Mouse (Mus musculus) T-helper 2 cell (primary cell): ENCODE results near the gene Asah2.
"Not testable (repeated sequence)": the region's sequence is repeated elsewhere in the genome, so short reads cannot be mapped to it uniquely, and the experiment has no call there.

Experiments
- in situ Hi-C: fragments of 300-600 bp; cut with MboI, MseI; formaldehyde crosslinking; loops from one replicate; pipeline ENCODE4 v1.15.1; 2025; ENCODE audit warnings: high pct_unique_total_duplicates

Asah2 gene

GRCm38 (mm10) chr19:32102976-32103300 lies 5.1 kb downstream of the Asah2 start:
- in situ Hi-C loops = loop anchor here (10.0 kb wide), 1 partner anchor 352 kb away; no protein-coding TSS in a partner anchor

DNA sequence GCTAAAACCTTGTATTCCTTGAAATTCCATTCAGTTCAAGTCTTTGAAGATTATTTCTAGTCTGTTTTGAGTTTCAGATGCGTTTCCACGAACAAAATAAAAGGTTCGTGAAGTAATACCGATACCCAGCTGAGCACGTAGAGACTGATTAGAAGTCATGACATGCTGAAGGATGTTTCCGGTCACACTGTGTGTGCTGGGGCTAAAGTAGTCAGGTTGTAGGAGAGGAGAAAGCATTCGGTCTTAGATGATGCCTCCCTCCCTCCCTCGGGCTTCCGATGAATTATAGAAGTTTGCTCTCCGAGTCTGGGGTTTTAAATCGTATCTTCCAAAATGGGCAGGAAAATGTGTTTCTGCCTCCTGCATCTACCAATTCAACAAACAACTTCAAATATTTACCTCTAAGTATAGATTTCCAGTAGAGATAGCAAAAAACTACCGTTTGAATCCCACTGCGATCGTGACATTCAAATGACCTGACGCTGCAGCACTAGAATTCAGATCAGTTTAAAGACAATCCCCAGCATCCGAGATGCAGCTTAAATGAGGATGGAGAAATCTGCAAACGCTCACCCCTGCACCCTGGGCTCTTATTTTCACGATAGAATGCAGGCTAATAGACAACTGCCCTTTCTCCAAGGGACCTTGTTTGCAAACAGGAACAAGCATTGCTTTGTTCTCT lies 5.6 kb downstream of the Asah2 start:
- in situ Hi-C loops = loop anchor here (10.0 kb wide), 1 partner anchor 352 kb away; no protein-coding TSS in a partner anchor

GRCm38 (mm10) chr19:32098582-32098981 lies 9.4 kb downstream of the Asah2 start:
- in situ Hi-C loops = no loop called here

GRCm38 (mm10) chr19:32092358-32092757 lies 15.7 kb downstream of the Asah2 start:
- in situ Hi-C loops = no loop called here

DNA sequence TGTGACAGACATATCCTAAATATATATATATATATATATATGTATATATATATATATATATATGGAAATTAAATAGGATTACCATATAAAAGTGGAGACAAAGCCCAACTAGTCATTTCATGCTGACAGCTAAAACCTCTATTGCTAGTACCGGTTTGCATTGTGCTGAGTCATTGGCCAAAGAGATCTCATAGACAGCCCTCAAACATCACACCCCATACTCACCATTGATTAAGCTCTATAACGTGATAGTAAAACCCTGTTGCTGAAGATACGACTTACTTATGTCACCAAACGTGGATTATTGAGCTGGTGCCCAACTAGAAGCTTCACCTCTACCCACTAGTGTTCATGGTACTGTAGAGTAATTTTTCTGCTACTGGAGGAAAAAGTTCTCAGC lies 17.2 kb downstream of the Asah2 start:
- in situ Hi-C loops = no loop called here

- in situ Hi-C loops = no loop called here
Observed at GRCm38 (mm10) chr19:32088570-32088969, 19.4 kb downstream of the Asah2 start.

DNA sequence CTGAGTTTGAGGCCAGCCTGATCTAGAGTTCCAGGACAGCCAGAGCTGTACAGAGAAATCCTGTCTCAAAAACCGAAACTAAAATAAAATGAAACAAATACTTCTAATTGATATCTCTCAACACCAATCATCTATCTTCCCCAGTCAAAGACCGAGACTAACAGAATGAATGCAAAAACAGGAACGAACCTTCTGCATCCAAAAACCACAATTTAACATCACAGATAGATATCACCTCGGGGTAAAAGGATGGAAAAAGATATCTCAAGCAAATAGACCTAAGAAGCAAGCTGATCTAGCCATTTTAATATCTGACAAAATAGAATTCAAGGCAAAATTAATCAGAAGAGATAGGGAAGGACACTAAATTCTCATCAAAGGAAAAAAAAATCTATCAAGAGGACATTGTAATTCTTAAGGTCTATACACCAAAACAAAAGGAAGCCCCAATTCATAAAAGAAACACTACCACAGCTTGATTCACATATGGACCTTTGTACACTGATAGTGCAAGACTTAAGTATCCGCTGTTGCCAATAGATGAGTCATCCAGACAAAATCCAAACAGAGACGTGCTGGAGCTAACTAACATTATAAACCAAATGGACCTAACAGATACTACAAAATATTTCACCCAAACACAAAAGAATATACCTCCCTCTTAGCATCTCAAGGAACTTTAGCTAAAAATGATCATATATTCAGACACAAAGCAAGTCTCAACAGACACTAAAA lies 20.1 kb downstream of the Asah2 start:
- in situ Hi-C loops = no loop called here

- in situ Hi-C loops = not testable (repeated sequence)
Observed at GRCm38 (mm10) chr19:32084813-32085212, 23.2 kb downstream of the Asah2 start.

GRCm38 (mm10) chr19:32070340-32070739 lies 37.7 kb downstream of the Asah2 start:
- in situ Hi-C loops = no loop called here

DNA sequence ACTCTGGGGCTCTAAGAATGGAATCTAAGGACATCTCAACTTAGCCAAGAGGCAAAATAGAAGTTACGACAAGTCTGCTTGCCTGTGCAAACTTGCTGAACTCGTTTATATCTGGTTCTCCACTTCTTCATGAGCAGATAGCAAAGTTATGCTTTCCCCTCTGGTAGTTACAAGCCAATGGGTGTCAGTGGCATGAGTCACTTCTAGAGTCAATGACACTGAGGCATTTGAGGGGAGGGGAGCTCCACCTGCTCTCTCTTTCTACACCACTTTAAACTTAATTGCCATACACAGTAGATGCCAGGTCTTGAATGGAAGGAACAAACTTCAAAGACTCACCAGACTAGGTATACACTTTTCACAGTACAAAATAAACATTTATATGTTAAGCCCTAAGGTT lies 38.4 kb downstream of the Asah2 start:
- in situ Hi-C loops = no loop called here

GRCm38 (mm10) chr19:32067669-32068068 lies 40.3 kb downstream of the Asah2 start:
- in situ Hi-C loops = no loop called here

GRCm38 (mm10) chr19:32061294-32061693 lies 46.7 kb downstream of the Asah2 start:
- in situ Hi-C loops = no loop called here

GRCm38 (mm10) chr19:32056252-32056651 lies 51.8 kb downstream of the Asah2 start:
- in situ Hi-C loops = no loop called here

DNA sequence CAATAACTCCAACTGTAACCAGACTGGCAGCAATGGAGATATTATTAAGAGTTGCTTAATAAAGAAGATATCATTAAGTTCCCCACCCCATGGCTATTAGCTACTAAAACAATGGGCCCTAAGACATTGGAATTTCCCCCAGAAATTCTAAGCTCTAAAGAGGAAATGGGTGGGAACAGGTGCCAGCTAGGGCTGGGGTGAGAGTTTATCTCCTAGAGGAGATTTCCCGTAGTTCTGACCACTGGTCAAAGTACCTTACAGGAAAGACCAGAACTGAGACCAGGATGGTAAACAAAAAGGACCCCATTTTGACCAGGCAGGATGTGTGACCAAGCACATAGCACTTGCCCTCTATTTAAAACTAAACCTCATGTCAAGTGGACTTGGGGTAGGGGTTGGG lies 52.3 kb downstream of the Asah2 start:
- in situ Hi-C loops = no loop called here

- in situ Hi-C loops = no loop called here
Observed at GRCm38 (mm10) chr19:32051251-32051650, 56.8 kb downstream of the Asah2 start.

DNA sequence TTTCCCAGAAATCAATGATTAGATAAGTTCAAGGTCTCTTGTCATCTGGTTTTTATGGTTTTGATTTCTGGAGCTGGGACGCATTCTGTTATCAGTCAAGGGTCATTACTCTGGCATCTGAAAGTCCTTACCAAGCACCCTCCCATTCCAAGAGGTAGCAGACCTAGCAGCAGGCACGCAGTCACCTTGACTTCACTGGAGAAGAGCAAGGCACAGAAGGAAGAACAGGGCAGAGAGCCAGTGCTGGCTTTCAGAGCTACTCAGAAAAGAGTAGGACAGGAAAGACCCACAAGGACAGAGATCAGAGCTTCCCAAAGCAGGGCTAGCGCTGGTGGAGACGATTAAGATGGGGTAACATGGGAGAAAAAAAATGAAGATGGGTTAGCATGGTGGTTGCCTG lies 75.1 kb downstream of the Asah2 start:
- in situ Hi-C loops = no loop called here

DNA sequence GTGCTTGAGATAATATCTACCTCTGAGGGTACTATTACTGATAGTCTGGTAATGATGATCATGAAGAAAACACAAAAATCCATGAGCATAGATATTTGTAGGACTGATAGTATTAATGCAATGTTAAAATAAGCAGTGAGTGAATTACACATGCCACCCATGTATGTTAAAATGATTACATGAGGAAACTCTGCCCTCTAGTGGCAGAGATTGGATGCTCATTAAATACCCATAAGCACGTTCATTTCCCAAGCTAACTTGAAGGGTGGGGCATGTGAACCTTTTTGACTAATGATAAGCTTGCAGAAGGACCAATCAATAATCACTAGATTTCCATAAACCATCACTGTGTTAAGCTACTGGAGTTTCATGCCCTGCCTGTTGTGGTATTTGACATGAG lies 77.6 kb downstream of the Asah2 start:
- in situ Hi-C loops = no loop called here

- in situ Hi-C loops = loop anchor here (5.0 kb wide), 1 partner anchor 53 kb away; no protein-coding TSS in a partner anchor
Observed at GRCm38 (mm10) chr19:32025443-32025842, 82.6 kb downstream of the Asah2 start.

- in situ Hi-C loops = no loop called here
Observed at GRCm38 (mm10) chr19:32019722-32020121, 88.3 kb downstream of the Asah2 start.

GRCm38 (mm10) chr19:32018585-32018984 lies 89.4 kb downstream of the Asah2 start:
- in situ Hi-C loops = no loop called here

- in situ Hi-C loops = no loop called here
Observed at GRCm38 (mm10) chr19:32018053-32018452, 90.0 kb downstream of the Asah2 start.

DNA sequence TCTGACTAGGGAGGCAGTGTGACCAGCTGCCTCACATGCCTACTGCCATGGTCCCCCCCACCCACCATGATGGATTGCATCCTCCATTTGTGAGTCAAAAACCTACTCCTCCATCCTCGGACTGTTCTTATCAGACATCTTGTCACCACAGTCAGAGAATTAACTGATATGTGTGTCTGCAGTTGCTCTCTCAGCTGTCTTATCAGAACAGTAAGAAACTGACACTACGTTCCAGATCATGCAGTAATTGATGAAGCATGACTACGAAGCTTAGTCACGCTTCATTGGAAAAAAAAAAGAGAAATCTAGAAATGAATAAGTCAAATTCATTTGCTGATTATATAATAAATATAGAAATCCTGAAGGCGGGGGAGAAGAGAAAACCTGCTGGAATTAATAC lies 105.4 kb downstream of the Asah2 start:
- in situ Hi-C loops = no loop called here

GRCm38 (mm10) chr19:31996916-31997315 lies 111.1 kb downstream of the Asah2 start:
- in situ Hi-C loops = no loop called here
